Mouse (Mus musculus): ENCODE measurements around the gene Psma5. TPM values are rescaled to one million over a fixed set of nuclear protein-coding genes. Genes with fewer than 3 reads are reported as not detected.

Psma5 gene
- polyA plus RNA-seq, 1 experiment from 2014 or later, result 271 TPM

DNA sequence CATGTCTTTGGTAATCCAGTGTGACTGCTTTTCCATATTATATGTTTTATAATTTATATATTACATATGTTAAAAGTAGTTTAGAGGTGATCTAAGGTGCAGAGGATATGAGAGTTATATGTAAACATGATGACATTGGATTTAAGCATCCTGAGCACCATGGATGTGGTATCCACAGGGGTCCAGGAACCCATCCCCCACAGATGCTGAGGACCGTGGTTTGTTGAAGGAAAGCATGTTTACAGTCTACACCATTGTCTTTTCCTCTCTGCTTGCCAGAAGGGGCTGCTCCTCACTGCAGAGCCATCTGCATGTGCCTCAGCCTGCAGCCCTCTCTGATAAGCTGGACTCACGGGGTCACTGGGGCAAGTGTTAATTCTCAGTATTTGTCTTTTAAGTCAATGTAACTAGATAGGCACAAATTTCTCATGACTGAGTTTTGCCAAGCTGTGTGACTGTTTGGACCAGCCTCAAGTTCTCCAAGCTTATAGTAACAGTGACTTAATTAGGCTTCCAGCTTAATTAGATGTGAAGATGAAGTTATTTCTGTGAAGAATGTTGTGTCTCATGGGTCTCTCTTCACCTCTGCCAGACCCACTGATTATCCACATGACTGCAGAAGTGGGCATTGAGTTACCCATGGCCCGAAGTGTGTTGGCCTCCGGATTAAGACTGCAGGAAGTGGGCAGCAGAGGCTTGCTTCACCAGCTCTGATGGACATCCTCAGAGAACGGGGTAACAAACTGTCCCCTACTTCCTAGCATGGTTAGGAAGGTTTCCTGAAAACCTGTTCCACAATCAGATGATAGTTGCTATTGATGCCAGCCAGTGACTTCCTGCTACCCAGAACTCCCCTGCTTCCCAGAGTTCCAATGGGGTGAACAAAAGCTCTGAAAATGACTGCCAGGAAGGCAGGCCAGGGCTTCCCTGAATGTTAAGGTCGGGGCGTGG lies 41.2 kb downstream of the Psma5 start:
- 62% methylated on average over 7 of the region's 7 CpGs for WGBS
- Histone ChIP-seq H3K4me3 (replicated peaks) (no peak overlapping the region), H3K9ac (no peak overlapping the region), H3K4me1 (replicated peaks) (peaks cover 28% of the 10 kb centered on the region), H3K9me3 (no peaks in the 10 kb centered on the region), H3K27me3 (replicated peaks) (no peaks in the 10 kb centered on the region), H3K4me2 (replicated peaks) (no peak overlapping the region), H3K36me3 (no peaks in the 10 kb centered on the region), H3K27ac (no peak overlapping the region)
- no peak for ATAC-seq

DNA sequence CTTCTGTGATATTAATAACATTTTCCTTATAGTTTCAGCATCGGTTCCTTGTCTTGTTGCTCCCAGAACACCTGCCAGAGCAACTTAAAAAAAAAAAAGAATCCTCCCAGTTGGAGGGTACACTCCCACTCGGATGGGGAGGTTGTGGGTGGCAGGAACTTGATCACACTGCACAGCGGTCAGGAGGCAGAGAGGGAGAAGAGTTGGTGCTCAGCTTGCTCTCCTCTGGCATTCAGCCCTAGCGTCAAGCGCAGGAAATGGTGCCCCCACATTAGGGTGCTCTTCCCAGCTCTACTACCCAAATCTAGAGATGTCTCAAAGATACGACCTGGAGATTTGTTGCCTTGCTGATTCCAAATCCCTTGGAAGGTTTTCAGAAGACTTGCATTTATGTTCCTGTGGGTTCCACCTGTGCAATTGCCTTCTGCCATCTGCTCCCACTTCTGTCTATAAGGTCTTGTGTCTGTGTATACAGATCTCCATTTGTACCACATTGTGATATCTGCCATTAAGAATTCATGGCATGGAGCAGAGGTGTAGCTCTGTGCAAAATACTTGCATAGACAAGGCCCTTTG lies 43.8 kb downstream of the Psma5 start:
- no peak overlapping the region for H3K4me3 ChIP-seq (replicated peaks)
- ATAC-seq, result no peak
- no peaks in the 10 kb centered on the region for H3K27me3 ChIP-seq (replicated peaks)
- H3K36me3 ChIP-seq, result no peaks in the 10 kb centered on the region
- H3K4me1 ChIP-seq (replicated peaks), result peaks cover 16% of the 10 kb centered on the region
- H3K9me3 ChIP-seq, result no peaks in the 10 kb centered on the region
- H3K4me2 ChIP-seq (replicated peaks), result no peak overlapping the region
- WGBS, result 84% methylated on average over 6 of the region's 6 CpGs
- no peak overlapping the region for H3K27ac ChIP-seq
- H3K9ac ChIP-seq, result no peak overlapping the region

DNA sequence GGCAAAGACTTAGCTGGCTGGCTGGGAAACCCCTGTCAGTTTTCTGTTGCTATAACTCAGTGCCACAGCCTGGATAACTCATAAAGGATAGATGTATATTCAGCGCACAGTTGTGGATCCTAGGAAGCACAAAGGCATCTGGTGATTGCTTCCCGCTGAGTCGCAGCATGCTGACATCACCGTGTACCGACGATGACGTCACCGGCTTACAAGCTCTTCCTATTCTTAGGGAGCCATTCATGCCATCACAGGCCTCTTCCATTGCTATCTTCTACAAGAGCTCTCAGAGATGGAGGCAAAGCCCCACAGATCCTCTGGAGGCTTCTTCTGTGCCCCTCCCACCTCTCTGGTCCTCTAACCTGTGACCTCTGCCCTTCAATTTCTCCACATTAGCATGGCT lies 47.0 kb downstream of the Psma5 start:
- Histone ChIP-seq H3K27ac (no peak overlapping the region), H3K9ac (no peak overlapping the region), H3K27me3 (replicated peaks) (no peaks in the 10 kb centered on the region), H3K4me1 (replicated peaks) (peaks cover 5% of the 10 kb centered on the region; the same call in 1 of the 2 replicates), H3K4me2 (replicated peaks) (no peak overlapping the region), H3K9me3 (no peaks in the 10 kb centered on the region), H3K36me3 (no peaks in the 10 kb centered on the region), H3K4me3 (replicated peaks) (no peak overlapping the region)
- ATAC-seq, result no peak
- WGBS, result 96% methylated on average over 8 of the region's 8 CpGs

DNA sequence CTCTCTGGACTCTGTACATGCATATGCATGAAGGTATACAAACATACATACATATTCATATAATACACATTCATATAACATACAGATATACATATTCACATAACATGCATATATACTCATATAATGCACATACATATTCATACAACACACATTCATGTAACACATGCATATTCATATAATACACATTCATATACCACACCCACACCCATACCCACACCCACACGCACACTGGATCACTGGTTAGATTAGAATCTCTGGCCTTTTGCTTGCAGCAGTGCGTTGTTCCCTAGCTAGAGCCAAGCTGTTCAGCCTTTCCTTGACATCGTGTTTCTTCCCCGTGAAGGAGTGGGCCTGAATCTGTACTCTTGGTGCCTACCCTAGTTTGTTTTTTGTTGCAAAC lies 48.0 kb downstream of the Psma5 start:
- no peak overlapping the region for H3K9ac ChIP-seq
- no peaks in the 10 kb centered on the region for H3K27me3 ChIP-seq (replicated peaks)
- no peak overlapping the region for H3K27ac ChIP-seq
- H3K4me2 ChIP-seq (replicated peaks), result no peak overlapping the region
- 80% methylated on average over 4 of the region's 4 CpGs for WGBS
- H3K9me3 ChIP-seq, result no peaks in the 10 kb centered on the region
- peaks cover 5% of the 10 kb centered on the region; the same call in 1 of the 2 replicates for H3K4me1 ChIP-seq (replicated peaks)
- no peak overlapping the region for H3K4me3 ChIP-seq (replicated peaks)
- H3K36me3 ChIP-seq, result no peaks in the 10 kb centered on the region
- no peak for ATAC-seq

DNA sequence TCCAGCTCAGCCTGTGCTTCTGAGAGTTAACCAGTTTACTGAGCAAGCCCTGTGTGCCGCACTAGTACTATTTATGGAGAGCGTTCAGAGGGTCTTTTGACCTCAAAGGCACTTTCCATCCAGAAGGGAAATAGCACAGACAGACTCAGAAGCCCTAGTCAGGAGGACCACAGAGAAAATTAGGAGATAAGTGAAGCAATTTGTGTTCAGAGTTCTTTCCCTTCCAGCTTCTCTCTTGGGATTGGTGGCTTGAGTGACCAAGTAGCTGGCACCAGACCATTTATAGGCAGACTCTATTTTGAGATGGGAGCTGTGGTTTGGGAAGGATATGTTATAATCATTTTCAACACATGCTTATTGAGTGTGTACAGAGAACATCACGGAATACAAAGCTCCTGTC lies 49.7 kb downstream of the Psma5 start:
- no peak overlapping the region for H3K4me3 ChIP-seq (replicated peaks)
- H3K9me3 ChIP-seq, result no peaks in the 10 kb centered on the region
- H3K4me1 ChIP-seq (replicated peaks), result peaks cover 5% of the 10 kb centered on the region; the same call in 1 of the 2 replicates
- H3K4me2 ChIP-seq (replicated peaks), result no peak overlapping the region
- ATAC-seq, result peak; percentile 5; the same call in 1 of the 2 replicates
- WGBS, result 52% methylated on average over 3 of the region's 3 CpGs
- no peak overlapping the region for H3K9ac ChIP-seq
- H3K27ac ChIP-seq, result peak overlapping the region; percentile 28; the same call in 1 of the 2 replicates
- H3K27me3 ChIP-seq (replicated peaks), result no peaks in the 10 kb centered on the region
- no peaks in the 10 kb centered on the region for H3K36me3 ChIP-seq

DNA sequence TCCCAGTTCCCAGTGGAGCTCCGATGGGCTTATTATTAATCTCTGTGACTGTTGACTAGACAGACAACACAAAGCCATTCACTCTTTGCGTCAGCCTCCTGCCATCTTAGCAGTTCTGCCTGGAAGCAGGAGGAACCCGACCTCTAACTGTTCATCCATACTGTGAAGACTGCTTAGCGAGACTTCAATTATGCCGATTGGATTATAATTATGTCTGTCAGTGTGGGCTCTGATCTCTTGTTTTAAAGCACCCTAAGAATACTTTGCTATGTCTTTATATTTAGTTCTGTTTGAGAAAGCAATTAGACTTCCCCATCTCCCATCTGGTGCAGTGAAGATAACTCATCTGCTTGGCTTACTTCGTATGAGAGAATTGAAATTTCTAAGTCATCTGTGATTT lies 50.8 kb downstream of the Psma5 start:
- H3K27me3 ChIP-seq (replicated peaks), result no peaks in the 10 kb centered on the region
- no peak for ATAC-seq
- no peak overlapping the region for H3K4me3 ChIP-seq (replicated peaks)
- H3K36me3 ChIP-seq, result no peaks in the 10 kb centered on the region
- 75% methylated on average over 6 of the region's 6 CpGs for WGBS
- H3K9me3 ChIP-seq, result no peaks in the 10 kb centered on the region
- peaks cover 5% of the 10 kb centered on the region; the same call in 1 of the 2 replicates for H3K4me1 ChIP-seq (replicated peaks)
- H3K27ac ChIP-seq, result no peak overlapping the region
- H3K9ac ChIP-seq, result no peak overlapping the region
- no peak overlapping the region for H3K4me2 ChIP-seq (replicated peaks)

DNA sequence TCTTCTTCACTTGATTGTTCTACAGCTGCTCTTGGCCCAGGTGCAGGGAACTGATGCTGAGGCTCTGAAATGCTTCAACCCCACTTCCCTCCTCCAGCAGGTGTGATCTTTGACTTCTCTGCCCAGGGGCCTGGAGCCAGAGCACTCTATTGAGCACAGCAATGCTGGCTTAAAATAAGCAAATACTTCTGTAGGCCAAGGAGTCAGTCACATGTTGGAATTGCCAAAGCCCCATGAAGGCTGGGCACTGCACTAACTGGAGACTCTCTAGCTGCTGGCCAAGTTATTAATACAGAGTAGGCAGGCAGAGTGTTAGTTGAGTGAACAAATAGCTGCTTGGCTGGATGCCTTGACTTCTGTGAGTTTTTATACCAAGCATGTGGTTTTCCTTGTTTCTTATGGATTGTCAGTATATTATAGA lies 54.2 kb downstream of the Psma5 start:
- ATAC-seq, result no peak
- no peaks in the 10 kb centered on the region for H3K36me3 ChIP-seq
- H3K4me2 ChIP-seq (replicated peaks), result no peak overlapping the region
- H3K9ac ChIP-seq, result no peak overlapping the region
- H3K9me3 ChIP-seq, result no peaks in the 10 kb centered on the region
- H3K4me3 ChIP-seq (replicated peaks), result no peak overlapping the region
- H3K27me3 ChIP-seq (replicated peaks), result no peaks in the 10 kb centered on the region
- no peak overlapping the region for H3K27ac ChIP-seq
- peaks cover 5% of the 10 kb centered on the region; the same call in 1 of the 2 replicates for H3K4me1 ChIP-seq (replicated peaks)

DNA sequence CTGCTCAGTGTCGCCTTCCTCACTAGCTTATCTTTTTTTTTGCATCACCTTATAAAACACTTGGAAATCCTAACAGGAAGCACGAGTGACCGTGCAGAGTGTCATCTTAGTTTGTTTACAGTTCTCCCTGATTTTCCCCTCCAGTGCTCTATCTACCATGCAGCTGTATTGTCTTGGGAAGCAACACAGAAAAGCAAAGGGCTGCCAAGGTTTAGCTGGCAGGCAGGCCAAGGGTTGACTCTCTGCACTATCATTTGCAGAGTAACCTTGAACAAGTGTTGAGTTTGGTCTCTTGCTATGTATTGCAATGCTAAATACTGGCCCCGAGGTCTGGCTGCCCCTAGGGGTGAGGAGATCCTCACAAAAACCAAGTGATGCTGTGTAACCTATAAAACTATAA lies 55.0 kb downstream of the Psma5 start:
- Histone ChIP-seq H3K4me3 (replicated peaks) (no peak overlapping the region), H3K27me3 (replicated peaks) (no peaks in the 10 kb centered on the region), H3K9ac (no peak overlapping the region), H3K4me1 (replicated peaks) (no peaks in the 10 kb centered on the region), H3K9me3 (no peaks in the 10 kb centered on the region), H3K36me3 (no peaks in the 10 kb centered on the region), H3K27ac (no peak overlapping the region), H3K4me2 (replicated peaks) (no peak overlapping the region)
- ATAC-seq, result no peak
- 65% methylated on average over 4 of the region's 4 CpGs for WGBS

DNA sequence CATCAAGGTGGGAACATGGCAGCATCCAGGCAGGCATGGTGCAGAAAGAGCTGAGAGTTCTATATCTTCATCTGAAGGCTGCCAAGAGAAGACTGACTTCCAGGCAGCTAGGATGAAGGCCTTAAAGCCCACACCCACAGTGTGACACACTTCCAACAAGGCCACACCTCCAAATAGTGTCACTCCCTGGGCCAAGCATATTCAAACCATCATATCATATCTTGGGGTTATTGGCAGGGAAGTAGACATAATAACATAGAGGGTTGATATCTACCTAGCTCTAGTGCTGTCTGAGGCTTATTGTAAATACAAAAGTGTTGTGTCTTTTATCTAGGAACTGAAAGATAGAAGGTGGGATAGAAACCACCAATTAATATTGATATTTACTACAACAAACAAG lies 55.7 kb downstream of the Psma5 start:
- no peaks in the 10 kb centered on the region for H3K9me3 ChIP-seq
- no peak overlapping the region for H3K4me2 ChIP-seq (replicated peaks)
- H3K27me3 ChIP-seq (replicated peaks), result no peaks in the 10 kb centered on the region
- no peak overlapping the region for H3K27ac ChIP-seq
- H3K36me3 ChIP-seq, result no peaks in the 10 kb centered on the region
- no peak overlapping the region for H3K4me3 ChIP-seq (replicated peaks)
- ATAC-seq, result peak; percentile 48; the same call in 1 of the 2 replicates
- no peak overlapping the region for H3K9ac ChIP-seq
- no peaks in the 10 kb centered on the region for H3K4me1 ChIP-seq (replicated peaks)

DNA sequence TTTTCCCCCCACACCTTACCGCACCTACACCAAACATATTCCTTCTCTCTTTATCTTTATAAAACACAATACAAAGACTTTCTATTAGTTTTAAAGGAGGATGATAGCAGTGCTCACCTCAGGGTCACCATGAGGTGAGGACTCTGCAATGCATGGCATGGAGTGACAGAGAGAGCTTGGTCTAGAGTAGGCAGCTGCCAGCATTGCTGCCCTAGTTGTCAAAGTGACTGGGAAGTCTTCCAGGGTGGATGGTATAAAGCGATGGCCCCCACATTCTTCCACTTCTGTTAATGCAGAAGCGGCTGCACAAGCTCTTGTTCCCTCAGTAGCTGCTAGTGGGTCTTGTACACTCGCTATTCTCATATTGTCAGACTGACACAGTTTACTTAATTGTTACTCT lies 56.4 kb downstream of the Psma5 start:
- Histone ChIP-seq H3K4me1 (replicated peaks) (no peaks in the 10 kb centered on the region), H3K9ac (no peak overlapping the region), H3K36me3 (no peaks in the 10 kb centered on the region), H3K27ac (no peak overlapping the region), H3K4me2 (replicated peaks) (no peak overlapping the region), H3K9me3 (no peaks in the 10 kb centered on the region), H3K27me3 (replicated peaks) (no peaks in the 10 kb centered on the region), H3K4me3 (replicated peaks) (no peak overlapping the region)
- 83% methylated on average over 4 of the region's 4 CpGs for WGBS
- ATAC-seq, result no peak

DNA sequence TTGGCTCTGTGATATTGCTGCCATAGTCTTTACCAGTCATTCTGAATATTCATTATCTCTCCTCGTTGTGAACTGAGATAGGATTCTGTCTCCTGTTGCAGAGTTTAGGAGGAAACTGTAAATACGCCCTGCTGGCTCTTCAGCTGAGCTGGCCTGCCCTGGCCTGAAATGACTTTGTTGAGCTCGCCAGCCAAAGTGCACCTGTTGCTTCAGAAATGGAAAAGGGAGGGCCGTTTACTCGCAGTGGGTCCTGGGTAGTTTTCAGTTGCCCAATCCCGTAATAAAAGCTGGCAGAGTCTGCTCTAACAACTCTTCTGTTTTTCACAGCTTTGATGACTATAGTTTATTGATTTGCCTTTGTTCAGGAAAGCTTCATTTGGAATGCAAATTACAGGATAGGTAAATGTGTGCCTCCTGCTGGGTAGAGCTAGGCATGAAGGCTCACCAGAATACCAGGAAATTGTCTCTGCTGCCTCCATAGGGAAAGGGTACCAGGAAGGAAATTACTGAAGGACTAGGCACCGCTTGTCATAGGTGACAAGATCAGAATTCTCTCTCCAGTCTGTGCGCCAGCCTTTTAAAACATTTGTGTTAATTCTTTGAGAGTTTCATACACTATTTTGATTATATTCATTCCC lies 57.4 kb downstream of the Psma5 start:
- Histone ChIP-seq H3K27ac (0 out of 2 replicates have a peak overlapping the region, but pooled peaks have one; percentile 13), H3K36me3 (no peaks in the 10 kb centered on the region), H3K9ac (no peak overlapping the region), H3K4me1 (replicated peaks) (no peaks in the 10 kb centered on the region), H3K9me3 (no peaks in the 10 kb centered on the region), H3K4me2 (replicated peaks) (no peak overlapping the region), H3K27me3 (replicated peaks) (no peaks in the 10 kb centered on the region), H3K4me3 (replicated peaks) (no peak overlapping the region)
- 56% methylated on average over 8 of the region's 8 CpGs for WGBS
- ATAC-seq, result peak; percentile 68

DNA sequence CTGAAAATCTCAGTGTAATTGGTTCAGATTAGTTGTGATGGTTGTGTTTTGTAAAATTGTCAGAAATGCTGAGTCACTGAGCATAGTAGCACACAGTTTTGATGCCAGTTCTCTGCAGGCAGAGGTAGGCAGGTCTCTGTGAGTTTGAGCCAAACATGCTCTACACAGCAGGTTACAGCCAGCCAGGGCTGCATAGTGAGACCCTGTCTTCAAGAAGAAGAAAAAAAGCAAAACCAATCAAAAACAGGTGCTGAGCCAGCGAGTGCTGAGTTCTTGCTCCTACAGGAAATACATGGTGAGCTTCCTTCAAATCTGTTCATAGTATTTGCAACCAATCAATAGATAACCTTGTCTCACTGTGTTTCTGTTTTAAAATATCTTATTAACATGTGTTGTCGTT lies 61.8 kb downstream of the Psma5 start:
- no peaks in the 10 kb centered on the region for H3K4me1 ChIP-seq (replicated peaks)
- H3K9ac ChIP-seq, result no peak overlapping the region
- H3K36me3 ChIP-seq, result no peaks in the 10 kb centered on the region
- no peaks in the 10 kb centered on the region for H3K9me3 ChIP-seq
- 72% methylated on average over 2 of the region's 2 CpGs for WGBS
- no peaks in the 10 kb centered on the region for H3K27me3 ChIP-seq (replicated peaks)
- ATAC-seq, result no peak
- H3K27ac ChIP-seq, result no peak overlapping the region
- no peak overlapping the region for H3K4me2 ChIP-seq (replicated peaks)
- H3K4me3 ChIP-seq (replicated peaks), result no peak overlapping the region
